Mouse (Mus musculus) CH12.LX (cell line): ENCODE measurements around the gene Ntm.

Experiments
- BHLHE40 ChIP-seq: IDR thresholded peaks from 2 replicates; pipeline ENCODE4 v1.6.1; 2011; ENCODE audit warnings: mild to moderate bottlenecking, low read depth, low read length, improper control_type of control experiment
- CHD2 ChIP-seq: IDR thresholded peaks from 2 replicates; pipeline ENCODE4 v1.6.1; 2011; ENCODE audit warnings: low read length, improper control_type of control experiment
- CTCF ChIP-seq, 2 experiments: IDR thresholded peaks in 1 of 2; conservative IDR thresholded peaks in 1 of 2; 2 replicates each; pipeline ENCODE4 v1.5.1; 2011 to 2012; ENCODE audit warnings: low read depth in 2 of 2, low read length in 2 of 2, improper control_type of control experiment in 1 of 2, inconsistent platforms in 1 of 2, mild to moderate bottlenecking in 1 of 2, moderate library complexity in 1 of 2
- EP300 ChIP-seq: IDR thresholded peaks from 2 replicates; pipeline ENCODE4 v1.6.1; 2011; ENCODE audit warnings: low read length, improper control_type of control experiment
- ETS1 ChIP-seq: conservative IDR thresholded peaks from 2 replicates; pipeline ENCODE4 v1.6.1; 2012; ENCODE audit warnings: low read depth, mild to moderate bottlenecking, inconsistent platforms, low read length, improper control_type of control experiment, moderate library complexity
- HCFC1 ChIP-seq: IDR thresholded peaks from 2 replicates; pipeline ENCODE4 v1.6.1; 2012; ENCODE audit warnings: low read depth, mild to moderate bottlenecking, inconsistent platforms, low read length, improper control_type of control experiment
- JUND ChIP-seq: conservative IDR thresholded peaks from 2 replicates; pipeline ENCODE4 v1.6.1; 2011; ENCODE audit warnings: low read depth, low read length, improper control_type of control experiment
- MEF2A ChIP-seq: IDR thresholded peaks from 2 replicates; pipeline ENCODE4 v1.6.1; 2014; ENCODE audit warnings: low read depth, mild to moderate bottlenecking, inconsistent platforms, low read length, improper control_type of control experiment, borderline replicate concordance
- MYC ChIP-seq: IDR thresholded peaks from 2 replicates; pipeline ENCODE4 v1.6.1; 2011; ENCODE audit warnings: low read depth, mild to moderate bottlenecking, improper control_type of control experiment, low read length
- NRF1 ChIP-seq: IDR thresholded peaks from 2 replicates; pipeline ENCODE4 v1.6.1; 2014; ENCODE audit warnings: low read depth, mild to moderate bottlenecking, inconsistent platforms, low read length, improper control_type of control experiment, moderate library complexity
- POLR2A ChIP-seq: IDR thresholded peaks from 2 replicates; pipeline ENCODE4 v1.6.1; 2011; ENCODE audit warnings: low read depth, mild to moderate bottlenecking, improper control_type of control experiment, low read length
- ZC3H11A ChIP-seq: IDR thresholded peaks from 2 replicates; pipeline ENCODE4 v1.6.1; 2012; ENCODE audit warnings: low read depth, mild to moderate bottlenecking, inconsistent platforms, low read length, improper control_type of control experiment
- ZMIZ1 ChIP-seq: IDR thresholded peaks from 2 replicates; pipeline ENCODE4 v1.6.1; 2012; ENCODE audit warnings: low read depth, mild to moderate bottlenecking, inconsistent platforms, low read length, improper control_type of control experiment
- ZNF384 ChIP-seq: IDR thresholded peaks from 2 replicates; pipeline ENCODE4 v1.6.1; 2012; ENCODE audit warnings: low read depth, low read length, improper control_type of control experiment, inconsistent platforms

DNA sequence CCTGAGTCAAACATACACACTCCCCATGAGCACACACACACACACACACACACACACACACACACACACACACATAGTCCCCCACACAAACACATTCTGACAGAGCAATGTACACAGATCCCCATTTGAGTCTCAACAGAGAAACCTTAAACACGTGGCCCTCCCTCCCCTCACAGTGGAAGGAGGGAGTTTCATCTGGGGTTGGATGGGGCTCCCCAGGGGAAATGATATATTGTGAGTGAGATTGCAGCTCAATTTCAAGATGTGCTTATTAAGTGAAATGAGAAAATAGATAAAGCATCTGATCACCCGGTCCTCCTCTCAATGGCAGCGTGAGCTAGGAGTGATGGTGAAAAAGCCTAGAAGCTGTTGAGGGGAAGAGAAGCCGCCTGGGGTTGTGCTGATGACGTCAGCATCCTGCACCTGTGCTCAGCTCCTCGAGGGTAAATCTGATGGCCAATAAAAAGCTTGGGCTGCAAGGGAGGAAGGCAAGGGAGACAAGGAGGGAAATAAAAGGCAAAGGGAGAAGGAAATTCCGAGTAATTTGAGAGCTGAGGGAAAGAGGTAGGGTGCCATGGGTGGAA lies 801.8 kb downstream of the Ntm start:
- TF ChIP-seq CTCF (conservative IDR thresholded peaks at IDR 0.05 in 1 of 2, IDR thresholded peaks at IDR 0.05 in 1 of 2; ENCODE audit: low read depth in 2 of 2, low read length in 2 of 2) (no peak), CHD2 (no peak), NRF1 (no peak), EP300 (no peak), JUND (no peak), POLR2A (no peak), MYC (no peak), BHLHE40 (no peak), ZC3H11A (no peak), ZNF384 (no peak), HCFC1 (no peak), ZMIZ1 (no peak), MEF2A (no peak), ETS1 (no peak)
